In the genomic region with DNA sequence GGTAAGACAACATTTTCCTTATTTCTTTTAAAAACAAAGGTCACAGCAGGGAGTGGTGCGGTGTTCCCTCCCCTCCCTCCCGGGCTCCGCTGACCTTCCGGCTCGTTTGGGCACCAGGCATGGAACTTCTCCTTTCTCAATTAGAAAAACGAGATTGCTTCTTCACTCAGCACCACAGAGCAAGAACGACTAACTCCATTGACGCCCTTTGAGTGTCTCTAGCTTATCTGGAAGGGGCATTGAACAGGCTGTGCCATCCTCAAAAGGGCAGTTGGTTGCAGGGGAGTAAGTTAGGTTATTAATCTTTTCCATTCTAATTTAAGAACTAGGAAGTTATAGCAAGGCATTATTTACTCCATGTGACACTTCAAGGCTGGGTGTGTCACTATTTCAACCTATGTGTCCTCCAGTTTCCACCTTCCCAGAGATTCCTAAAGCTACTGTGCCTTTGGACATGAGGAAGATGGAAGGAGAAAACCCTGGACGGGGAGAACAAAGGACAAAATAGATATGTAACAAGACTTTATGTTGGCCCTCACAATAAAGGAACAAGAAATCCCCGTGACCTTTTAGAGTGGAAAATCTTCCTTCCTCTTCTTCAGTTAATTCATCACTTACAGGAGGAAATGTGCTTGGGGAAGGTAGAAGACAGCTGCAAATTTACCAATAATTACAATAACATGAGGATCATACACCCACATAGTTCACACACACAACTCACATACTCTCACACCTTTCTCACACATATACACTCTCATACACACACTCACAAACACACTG, we compare ENCODE assay signal across 12 mouse cellular contexts. TPM values are rescaled to one million over a fixed set of nuclear protein-coding genes. Genes with fewer than 3 reads are reported as not detected.
A peak's percentile ranks its signal among the peaks of the same experiment; 100 is the strongest.
DNase-seq lines count a peak whose midpoint lies in the region; ATAC-seq and TF ChIP-seq lines count a peak whose summit lies in the region.
"Had no signal": no experiment of that assay in that cellular context is flagged by ENCODE, and none has a peak within 500 bp of the region (broad histone marks: within the 10 kb centered on the region; RNA-seq: fewer than 3 reads in every experiment).

No protein-coding gene starts in this region.

- TF ChIP-seq POLR2A in CH12.LX (IDR thresholded peaks at IDR 0.05; ENCODE audit: low read depth, low read length), result no peak
- TF ChIP-seq POLR2A in thymus, adult 2 months (IDR thresholded peaks at IDR 0.05; ENCODE audit: control insufficient read depth, extremely low read depth, insufficient read depth, low read length, poor library complexity), result no peak

- DNase-seq in kidney, adult 11 months, result peak; percentile 9
- no peak for DNase-seq in CH12.LX (ENCODE audit: extremely low read depth)
- DNase-seq in MEL-GATA-1-ER (ENCODE audit: extremely low read depth, low read depth), result peak; percentile 75
- DNase-seq in thymus, adult 2 months, result no peak
- DNase-seq in spleen, adult 12 weeks (ENCODE audit: low spot score), result no peak
- DNase-seq in thymus, adult 18-20 months, result no peak

- H3K9ac ChIP-seq in kidney, embryonic 14.5 days (ENCODE audit: low read depth, low read length), result no peak overlapping the region
- no peak overlapping the region for H3K9ac ChIP-seq in CH12.LX (ENCODE audit: insufficient read depth, low read depth)
- H3K9ac ChIP-seq in intestine, embryonic 15.5 days, result no peak overlapping the region
- H3K9ac ChIP-seq: embryonic facial prominence, embryonic 15.5 days; hindbrain, embryonic 15.5 days; limb, embryonic 12.5 days had no signal

- H3K4me1 ChIP-seq in kidney, embryonic 14.5 days (ENCODE audit: control insufficient read depth, insufficient read depth, low read length), result peaks cover 59% of the 10 kb centered on the region
- H3K4me1 ChIP-seq in CH12.LX (ENCODE audit: control insufficient read depth in 1 of 2, insufficient read depth in 2 of 2), result peaks cover 31 to 97% of the 10 kb centered on the region in 2 experiments
- H3K4me1 ChIP-seq in intestine, embryonic 15.5 days (replicated peaks), result peaks cover 55% of the 10 kb centered on the region
- peaks cover 20% of the 10 kb centered on the region for H3K4me1 ChIP-seq in thymus, adult 2 months (replicated peaks; ENCODE audit: control insufficient read depth, insufficient read depth, low read length)

- no peaks in the 10 kb centered on the region for H3K27me3 ChIP-seq in kidney, embryonic 14.5 days (ENCODE audit: control insufficient read depth, insufficient read depth, low read length)
- no peaks in the 10 kb centered on the region for H3K27me3 ChIP-seq in CH12.LX (replicated peaks)
- H3K27me3 ChIP-seq in intestine, embryonic 15.5 days (replicated peaks), result no peaks in the 10 kb centered on the region
- no peaks in the 10 kb centered on the region for H3K27me3 ChIP-seq in thymus, adult 2 months (ENCODE audit: control insufficient read depth, insufficient read depth, low read length)
- H3K27me3 ChIP-seq: embryonic facial prominence, embryonic 15.5 days; hindbrain, embryonic 15.5 days; limb, embryonic 12.5 days had no signal

- no peak for ATAC-seq in kidney, embryonic 14.5 days (ENCODE audit: low FRiP score, low TSS enrichment)
- ATAC-seq in intestine, embryonic 15.5 days, result no peak

- 39% methylated on average over 10 of the region's 10 CpGs for WGBS in kidney, embryonic 14.5 days
- 38% methylated on average over 10 of the region's 10 CpGs for WGBS in intestine, embryonic 15.5 days
- WGBS in thymus, adult 2 months, result 64% methylated on average over 10 of the region's 10 CpGs

- no peak for TF ChIP-seq CTCF in CH12.LX (conservative IDR thresholded peaks at IDR 0.05 in 1 of 2, IDR thresholded peaks at IDR 0.05 in 1 of 2; ENCODE audit: low read depth in 2 of 2, low read length in 2 of 2)
- TF ChIP-seq CTCF in thymus, adult 2 months (IDR thresholded peaks at IDR 0.05; ENCODE audit: borderline replicate concordance, control insufficient read depth, extremely low read depth, insufficient read depth, low read length, poor library complexity), result no peak

- peaks cover 64% of the 10 kb centered on the region for H3K79me2 ChIP-seq in CH12.LX (replicated peaks; ENCODE audit: control insufficient read depth, extremely low read depth, insufficient read depth, poor library complexity, severe bottlenecking)

- no peak overlapping the region for H3K4me2 ChIP-seq in kidney, embryonic 14.5 days (replicated peaks; ENCODE audit: low read depth, low read length)
- H3K4me2 ChIP-seq in CH12.LX (ENCODE audit: insufficient read depth, low read depth, poor library complexity, severe bottlenecking), result no peak overlapping the region
- H3K4me2 ChIP-seq in intestine, embryonic 15.5 days (replicated peaks), result no peak overlapping the region
- H3K4me2 ChIP-seq: embryonic facial prominence, embryonic 15.5 days; limb, embryonic 12.5 days had no signal

- in situ Hi-C loops in CH12.LX (cut with MboI; ENCODE audit: low pct_ligation_motif_present, low pct_unique_long_range_greater_than_20kb, low sequenced_read_pairs), result loop anchor here (10.0 kb wide), 1 partner anchor 207 kb away; no protein-coding TSS in a partner anchor

- H3K36me3 ChIP-seq in kidney, embryonic 14.5 days (ENCODE audit: control insufficient read depth, insufficient read depth, low read length), result peaks cover 27% of the 10 kb centered on the region
- H3K36me3 ChIP-seq in CH12.LX (replicated peaks in 1 of 2; ENCODE audit: control insufficient read depth in 1 of 2, insufficient read depth in 1 of 2, low read length in 1 of 2), result peaks cover 24 to 40% of the 10 kb centered on the region in 2 experiments
- H3K36me3 ChIP-seq in intestine, embryonic 15.5 days, result peaks cover 14% of the 10 kb centered on the region
- H3K36me3 ChIP-seq in thymus, adult 2 months (ENCODE audit: control insufficient read depth, insufficient read depth, low read length), result peaks cover 28% of the 10 kb centered on the region

- no peak overlapping the region for H3K4me3 ChIP-seq in kidney, embryonic 14.5 days (ENCODE audit: low read length)
- H3K4me3 ChIP-seq in CH12.LX (replicated peaks in 1 of 3; ENCODE audit: low read depth in 2 of 3, low read length in 2 of 3, poor library complexity in 1 of 3), result no peak overlapping the region
- H3K4me3 ChIP-seq in intestine, embryonic 15.5 days (replicated peaks), result no peak overlapping the region
- H3K4me3 ChIP-seq in thymus, adult 2 months (ENCODE audit: control insufficient read depth, insufficient read depth, low read length), result no peak overlapping the region
- H3K4me3 ChIP-seq: embryonic facial prominence, embryonic 15.5 days; hindbrain, embryonic 15.5 days; limb, embryonic 12.5 days; myocyte had no signal

- no peaks in the 10 kb centered on the region for H3K9me3 ChIP-seq in kidney, embryonic 14.5 days (ENCODE audit: control insufficient read depth, low read length)
- no peaks in the 10 kb centered on the region for H3K9me3 ChIP-seq in CH12.LX (replicated peaks; ENCODE audit: low read length)
- no peaks in the 10 kb centered on the region for H3K9me3 ChIP-seq in intestine, embryonic 15.5 days
- H3K9me3 ChIP-seq: embryonic facial prominence, embryonic 15.5 days; hindbrain, embryonic 15.5 days; limb, embryonic 12.5 days had no signal

- H3K27ac ChIP-seq in kidney, embryonic 14.5 days (ENCODE audit: low read depth, low read length), result no peak overlapping the region
- no peak overlapping the region for H3K27ac ChIP-seq in CH12.LX (ENCODE audit: insufficient read depth, low read depth)
- 0 out of 2 replicates have a peak overlapping the region, but pooled peaks have one; percentile 9 for H3K27ac ChIP-seq in intestine, embryonic 15.5 days
- no peak overlapping the region for H3K27ac ChIP-seq in thymus, adult 2 months (ENCODE audit: control insufficient read depth, insufficient read depth, low read length)
- H3K27ac ChIP-seq: hindbrain, embryonic 15.5 days had no signal

- dilution Hi-C loops in CH12.LX (cut with MboI; ENCODE audit: extremely low pct_ligation_motif_present, extremely low pct_unique_long_range_greater_than_20kb, low sequenced_read_pairs), result no loop called here

- peak; percentile 51; the same call in 1 of the 2 replicates for TF ChIP-seq EP300 in CH12.LX (IDR thresholded peaks at IDR 0.05; ENCODE audit: low read length)

- TF ChIP-seq RAD21 in CH12.LX (IDR thresholded peaks at IDR 0.05; ENCODE audit: low read depth, low read length), result no peak

TF ChIP-seq in CH12.LX, 34 proteins besides CTCF, POLR2A, EP300 and RAD21:
- no peak for TF ChIP-seq IRF4 (IDR thresholded peaks at IDR 0.05; ENCODE audit: low read depth, low read length)
- TF ChIP-seq RCOR1 (conservative IDR thresholded peaks at IDR 0.05; ENCODE audit: low read depth, low read length), result no peak
- TF ChIP-seq GABPA (IDR thresholded peaks at IDR 0.05; ENCODE audit: insufficient replicate concordance, low read depth, low read length), result no peak
- TF ChIP-seq ZC3H11A (IDR thresholded peaks at IDR 0.05; ENCODE audit: low read depth, low read length), result no peak
- TF ChIP-seq USF1 (IDR thresholded peaks at IDR 0.05; ENCODE audit: low read depth, low read length), result no peak
- TF ChIP-seq NELFE (IDR thresholded peaks at IDR 0.05; ENCODE audit: low read depth, low read length), result no peak
- TF ChIP-seq MYC (IDR thresholded peaks at IDR 0.05; ENCODE audit: low read depth, low read length), result no peak
- no peak for TF ChIP-seq MXI1 (IDR thresholded peaks at IDR 0.05; ENCODE audit: low read depth, low read length)
- no peak for TF ChIP-seq NRF1 (IDR thresholded peaks at IDR 0.05; ENCODE audit: low read depth, low read length)
- no peak for TF ChIP-seq MAX (IDR thresholded peaks at IDR 0.05; ENCODE audit: low read length)
- TF ChIP-seq USF2 (conservative IDR thresholded peaks at IDR 0.05; ENCODE audit: low read depth, low read length), result no peak
- TF ChIP-seq ELF1 (IDR thresholded peaks at IDR 0.05; ENCODE audit: low read depth, low read length), result no peak
- TF ChIP-seq JUND (conservative IDR thresholded peaks at IDR 0.05; ENCODE audit: low read depth, low read length), result no peak
- no peak for TF ChIP-seq JUN (IDR thresholded peaks at IDR 0.05; ENCODE audit: insufficient read depth, low read depth, low read length)
- no peak for TF ChIP-seq CHD2 (IDR thresholded peaks at IDR 0.05; ENCODE audit: low read length)
- no peak for TF ChIP-seq SMC3 (IDR thresholded peaks at IDR 0.05; ENCODE audit: low read depth, low read length)
- no peak for TF ChIP-seq MAFK (IDR thresholded peaks at IDR 0.05; ENCODE audit: insufficient replicate concordance, low read length)
- TF ChIP-seq KAT2A (IDR thresholded peaks at IDR 0.05; ENCODE audit: insufficient replicate concordance, low read length), result no peak

RNA-seq across cellular contexts. Expression of a gene that starts 7.0 kb away (rescaled TPM):
- 166 and 280 TPM in 2 replicates for polyA plus RNA-seq in kidney, embryonic 14.5 days (2014; fragmentation: Nextera tagmentation; extraction: Ambion mirVana)
- total RNA-seq in CH12.LX (2012; rRNA removed), result 219 and 243 TPM in 2 replicates
- total RNA-seq in CH12.LX (2014; rRNA removed), result 206 and 215 TPM in 2 replicates
- polyA plus RNA-seq in CH12.LX (2012; ENCODE audit: insufficient read length, low read depth), result 263 and 337 TPM in 2 replicates
- polyA plus RNA-seq in intestine, embryonic 15.5 days (2015; fragmentation: Nextera tagmentation; extraction: Ambion mirVana), result 247 and 251 TPM in 2 replicates
- 273 and 288 TPM in 2 replicates for polyA plus RNA-seq in thymus, adult 2 months (2012; rRNA removed)

Comparison
In these comparisons a context has a peak if more than half of its experiments do, and no peak if none do; other contexts are left out.
1. DNase-seq: peak in kidney, adult 11 months (single experiment) and MEL-GATA-1-ER (single experiment); none in CH12.LX (single experiment), thymus, adult 2 months (single experiment), spleen, adult 12 weeks (single experiment) and thymus, adult 18-20 months (0 of 2).